Mouse (Mus musculus): ENCODE measurements at regions not wholly inside any gene's neighbourhood (a gene's known extent, or its start where the extent isn't known, plus 50 kb on each side); places are given as distances from the start of the nearest gene placed in this dataset. TPM values are rescaled to one million over a fixed set of nuclear protein-coding genes. Genes with fewer than 3 reads are reported as not detected.

DNA sequence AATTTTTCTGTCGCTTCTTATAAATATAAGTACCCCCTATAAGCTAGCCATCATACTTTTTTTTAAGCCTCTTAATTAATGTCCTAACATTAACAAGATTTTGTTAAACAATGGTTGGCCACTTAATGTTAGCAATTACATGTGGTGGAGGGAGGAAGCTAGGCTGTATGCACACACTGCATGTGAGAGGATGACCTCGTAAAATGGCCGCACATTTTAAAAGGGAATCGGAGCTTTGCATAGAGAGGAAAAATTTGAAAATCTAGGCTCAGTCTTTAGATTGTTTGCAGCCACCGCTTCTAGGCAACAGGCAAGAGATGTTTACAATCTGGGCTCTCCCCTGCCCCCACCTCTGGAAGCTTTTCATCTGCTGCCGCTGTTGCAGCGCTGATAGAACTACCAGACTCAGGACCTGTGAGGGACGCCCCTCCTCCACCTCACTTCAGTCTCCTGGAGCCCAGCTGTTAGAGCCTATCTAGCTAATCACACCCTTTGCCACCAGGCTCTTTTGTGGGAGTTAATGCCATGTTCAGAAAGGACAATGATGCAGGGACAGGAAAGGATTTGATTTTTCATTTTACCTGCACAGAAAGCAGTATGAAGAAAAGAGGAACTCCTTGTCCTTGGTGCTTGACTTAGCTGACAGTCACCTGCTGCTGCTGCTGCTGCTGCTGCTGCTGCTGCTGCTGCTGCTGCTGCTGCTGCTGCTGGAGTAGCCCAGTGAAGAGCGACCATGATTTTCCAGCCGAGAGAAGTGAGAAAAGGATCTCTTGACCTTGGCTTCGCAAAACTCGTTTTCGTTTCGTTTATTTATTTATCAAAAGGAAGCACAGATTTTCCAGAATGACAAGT, 89.7 kb upstream of the Cxxc4 start:
- Histone ChIP-seq H3K27ac (ENCODE audit: low read depth) (no peak overlapping the region), H3K27me3 (ENCODE audit: insufficient read depth, low read length) (no peaks in the 10 kb centered on the region), H3K9ac (no peak overlapping the region), H3K36me3 (ENCODE audit: insufficient read depth) (no peaks in the 10 kb centered on the region), H3K4me2 (peak overlapping the region; percentile 55), H3K4me3 (ENCODE audit: low read depth, low read length) (peak overlapping the region; percentile 26), H3K9me3 (ENCODE audit: low read depth, low read length) (no peaks in the 10 kb centered on the region), H3K4me1 (ENCODE audit: insufficient read depth) (no peaks in the 10 kb centered on the region)
- ATAC-seq (ENCODE audit: insufficient read depth) (peak; percentile 92), DNase-seq (peak; percentile 70)
- TF ChIP-seq CTCF (IDR thresholded peaks at IDR 0.05; ENCODE audit: low read depth), result no peak
- WGBS, result 8% methylated on average over 14 of the region's 14 CpGs

- Histone ChIP-seq H3K27me3 (ENCODE audit: insufficient read depth, low read length) (no peaks in the 10 kb centered on the region), H3K27ac (ENCODE audit: low read depth) (no peak overlapping the region), H3K36me3 (ENCODE audit: insufficient read depth) (no peaks in the 10 kb centered on the region), H3K4me2 (no peak overlapping the region), H3K9ac (no peak overlapping the region), H3K4me1 (ENCODE audit: insufficient read depth) (no peaks in the 10 kb centered on the region), H3K9me3 (ENCODE audit: low read depth, low read length) (no peaks in the 10 kb centered on the region), H3K4me3 (ENCODE audit: low read depth, low read length) (no peak overlapping the region)
- WGBS, result 79% methylated on average over 5 of the region's 5 CpGs
- DNase-seq (no peak), ATAC-seq (ENCODE audit: insufficient read depth) (no peak)
- no peak for TF ChIP-seq CTCF (IDR thresholded peaks at IDR 0.05; ENCODE audit: low read depth)
Observed at GRCm38 (mm10) chr3:134162288-134162687, 74.0 kb upstream of the Cxxc4 start.

- Histone ChIP-seq H3K27me3 (ENCODE audit: insufficient read depth, low read length) (no peaks in the 10 kb centered on the region), H3K36me3 (ENCODE audit: insufficient read depth) (no peaks in the 10 kb centered on the region), H3K9me3 (ENCODE audit: low read depth, low read length) (no peaks in the 10 kb centered on the region), H3K27ac (ENCODE audit: low read depth) (no peak overlapping the region), H3K9ac (no peak overlapping the region), H3K4me2 (no peak overlapping the region), H3K4me3 (ENCODE audit: low read depth, low read length) (no peak overlapping the region), H3K4me1 (ENCODE audit: insufficient read depth) (no peaks in the 10 kb centered on the region)
- no peak for TF ChIP-seq CTCF (IDR thresholded peaks at IDR 0.05; ENCODE audit: low read depth)
- 23% methylated on average over 1 of the region's 1 CpGs for WGBS
- no peak for DNase-seq
- no peak for ATAC-seq (ENCODE audit: insufficient read depth)
Observed at GRCm38 (mm10) chr3:134169922-134170321, 66.4 kb upstream of the Cxxc4 start.

DNA sequence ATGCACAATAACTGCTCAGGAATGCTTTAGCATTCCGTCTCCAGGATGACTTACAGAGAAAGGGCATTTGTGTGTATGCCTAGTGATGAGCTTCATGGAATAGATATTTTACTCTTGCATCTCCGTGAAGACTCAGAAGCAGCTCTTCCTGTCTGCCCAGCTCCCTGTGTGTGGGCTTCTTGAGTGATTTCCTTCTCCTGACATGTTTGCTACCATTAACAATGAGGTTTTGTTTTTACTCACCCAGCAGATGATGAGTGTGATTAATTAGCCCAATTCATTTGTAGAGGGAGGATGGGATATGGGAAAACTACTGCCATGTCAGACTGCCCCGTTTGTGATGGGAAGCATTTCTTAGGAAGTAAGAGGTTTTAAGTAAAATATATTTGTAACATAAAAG, 63.9 kb upstream of the Cxxc4 start:
- no peak overlapping the region for H3K9ac ChIP-seq

GRCm38 (mm10) chr3:134178491-134179054, 57.7 kb upstream of the Cxxc4 start:
- Histone ChIP-seq H3K27me3 (ENCODE audit: insufficient read depth, low read length) (no peaks in the 10 kb centered on the region), H3K9me3 (ENCODE audit: low read depth, low read length) (no peaks in the 10 kb centered on the region), H3K4me3 (ENCODE audit: low read depth, low read length) (no peak overlapping the region), H3K27ac (ENCODE audit: low read depth) (no peak overlapping the region), H3K9ac (no peak overlapping the region), H3K4me1 (ENCODE audit: insufficient read depth) (no peaks in the 10 kb centered on the region), H3K4me2 (no peak overlapping the region), H3K36me3 (ENCODE audit: insufficient read depth) (no peaks in the 10 kb centered on the region)
- ATAC-seq (ENCODE audit: insufficient read depth) (no peak), DNase-seq (no peak)
- 48% methylated on average over 7 of the region's 7 CpGs for WGBS
- TF ChIP-seq CTCF (IDR thresholded peaks at IDR 0.05; ENCODE audit: low read depth), result no peak

More for the DNA sequence above, 63.9 kb upstream of the Cxxc4 start:
- 16% methylated on average over 3 of the region's 3 CpGs for WGBS
- H3K4me1 ChIP-seq (ENCODE audit: insufficient read depth), result no peaks in the 10 kb centered on the region
- no peak for DNase-seq
- H3K4me3 ChIP-seq (ENCODE audit: low read depth, low read length), result no peak overlapping the region
- TF ChIP-seq CTCF (IDR thresholded peaks at IDR 0.05; ENCODE audit: low read depth), result no peak
- no peaks in the 10 kb centered on the region for H3K9me3 ChIP-seq (ENCODE audit: low read depth, low read length)
- H3K4me2 ChIP-seq, result no peak overlapping the region
- no peaks in the 10 kb centered on the region for H3K27me3 ChIP-seq (ENCODE audit: insufficient read depth, low read length)
- ATAC-seq (ENCODE audit: insufficient read depth), result no peak
- no peak overlapping the region for H3K27ac ChIP-seq (ENCODE audit: low read depth)
- no peaks in the 10 kb centered on the region for H3K36me3 ChIP-seq (ENCODE audit: insufficient read depth)

- H3K4me2 ChIP-seq, result no peak overlapping the region
- no peaks in the 10 kb centered on the region for H3K36me3 ChIP-seq (ENCODE audit: insufficient read depth)
- H3K27me3 ChIP-seq (ENCODE audit: insufficient read depth, low read length), result no peaks in the 10 kb centered on the region
- no peak for ATAC-seq (ENCODE audit: insufficient read depth)
- H3K4me3 ChIP-seq (ENCODE audit: low read depth, low read length), result no peak overlapping the region
- no peaks in the 10 kb centered on the region for H3K9me3 ChIP-seq (ENCODE audit: low read depth, low read length)
- WGBS, result 85% methylated on average over 4 of the region's 4 CpGs
- no peaks in the 10 kb centered on the region for H3K4me1 ChIP-seq (ENCODE audit: insufficient read depth)
- no peak for TF ChIP-seq CTCF (IDR thresholded peaks at IDR 0.05; ENCODE audit: low read depth)
- DNase-seq, result no peak
- H3K9ac ChIP-seq, result no peak overlapping the region
- no peak overlapping the region for H3K27ac ChIP-seq (ENCODE audit: low read depth)
Observed at GRCm38 (mm10) chr3:134184042-134184441, 52.2 kb upstream of the Cxxc4 start.

Small RNA genes lying in the stretch of these regions (microRNA-seq; reads per million reads assigned to microRNA genes)
- gene Gm44361 (ENCODE audit: borderline number of aligned reads), result not detected

All from lung, embryonic 14.5 days (tissue).